Mouse (Mus musculus): Measurements from ENCODE around the gene Pygo2. TPM values are rescaled to one million over a fixed set of nuclear protein-coding genes. Genes with fewer than 3 reads are reported as not detected.
A peak's percentile ranks its signal among the peaks of the same experiment; 100 is the strongest.
"Not testable (repeated sequence)": the region's sequence is repeated elsewhere in the genome, so short reads cannot be mapped to it uniquely, and the experiment has no call there.

Pygo2 gene
- polyA plus RNA-seq, 1 experiment from 2014 or later = 52.5 TPM

- WGBS = 73% methylated on average over 6 of the region's 6 CpGs
- no peaks in the 10 kb centered on the region for H3K9me3 ChIP-seq (ENCODE audit: control insufficient read depth, low read length)
- H3K27ac ChIP-seq (ENCODE audit: low read depth, low read length) = no peak overlapping the region
- no peaks in the 10 kb centered on the region for H3K36me3 ChIP-seq (ENCODE audit: control insufficient read depth, insufficient read depth, low read length)
- no peak overlapping the region for H3K9ac ChIP-seq (ENCODE audit: low read length)
- no peak overlapping the region; the same call in 1 of the 2 replicates for H3K4me2 ChIP-seq
- DNase-seq (ENCODE audit: low spot score, missing footprints) (no peak), ATAC-seq (ENCODE audit: low FRiP score) (no peak)
- H3K4me1 ChIP-seq (ENCODE audit: control insufficient read depth, insufficient read depth, low read length) = peaks cover 24% of the 10 kb centered on the region
- H3K4me3 ChIP-seq (ENCODE audit: low read depth, low read length) = peak overlapping the region; percentile 32; the same call in 1 of the 2 replicates
- no peaks in the 10 kb centered on the region for H3K27me3 ChIP-seq (ENCODE audit: control insufficient read depth, insufficient read depth, low read length)
Observed at GRCm38 (mm10) chr3:89422556-89423205, 7.3 kb upstream of the Pygo2 start.

- no peak overlapping the region for H3K4me2 ChIP-seq
- H3K27me3 ChIP-seq (ENCODE audit: control insufficient read depth, insufficient read depth, low read length) = no peaks in the 10 kb centered on the region
- ATAC-seq (ENCODE audit: low FRiP score) = no peak
- H3K9me3 ChIP-seq (ENCODE audit: control insufficient read depth, low read length) = no peaks in the 10 kb centered on the region
- H3K9ac ChIP-seq (ENCODE audit: low read length) = no peak overlapping the region
- peaks cover 21% of the 10 kb centered on the region for H3K4me1 ChIP-seq (ENCODE audit: control insufficient read depth, insufficient read depth, low read length)
- WGBS = 91% methylated on average over 5 of the region's 5 CpGs
- H3K36me3 ChIP-seq (ENCODE audit: control insufficient read depth, insufficient read depth, low read length) = no peaks in the 10 kb centered on the region
- H3K4me3 ChIP-seq (ENCODE audit: low read depth, low read length) = no peak overlapping the region
- no peak overlapping the region for H3K27ac ChIP-seq (ENCODE audit: low read depth, low read length)
- DNase-seq (ENCODE audit: low spot score, missing footprints) = no peak
Observed at GRCm38 (mm10) chr3:89424416-89425140, 5.4 kb upstream of the Pygo2 start.

- 91% methylated on average over 5 of the region's 5 CpGs for WGBS
- Histone ChIP-seq H3K4me2 (no peak overlapping the region), H3K4me3 (ENCODE audit: low read depth, low read length) (no peak overlapping the region), H3K9me3 (ENCODE audit: control insufficient read depth, low read length) (no peaks in the 10 kb centered on the region), H3K36me3 (ENCODE audit: control insufficient read depth, insufficient read depth, low read length) (no peaks in the 10 kb centered on the region), H3K27me3 (ENCODE audit: control insufficient read depth, insufficient read depth, low read length) (no peaks in the 10 kb centered on the region), H3K4me1 (ENCODE audit: control insufficient read depth, insufficient read depth, low read length) (peaks cover 17% of the 10 kb centered on the region), H3K9ac (ENCODE audit: low read length) (no peak overlapping the region), H3K27ac (ENCODE audit: low read depth, low read length) (no peak overlapping the region)
- no peak for ATAC-seq (ENCODE audit: low FRiP score)
- DNase-seq (ENCODE audit: low spot score, missing footprints) = no peak
Observed at GRCm38 (mm10) chr3:89425141-89425525, 4.9 kb upstream of the Pygo2 start.

GRCm38 (mm10) chr3:89425876-89426275 lies 4.1 kb upstream of the Pygo2 start:
- H3K4me2 ChIP-seq = no peak overlapping the region
- no peaks in the 10 kb centered on the region for H3K9me3 ChIP-seq (ENCODE audit: control insufficient read depth, low read length)
- 86% methylated on average over 4 of the region's 4 CpGs for WGBS
- ATAC-seq (ENCODE audit: low FRiP score) = no peak
- no peak overlapping the region for H3K27ac ChIP-seq (ENCODE audit: low read depth, low read length)
- no peaks in the 10 kb centered on the region for H3K36me3 ChIP-seq (ENCODE audit: control insufficient read depth, insufficient read depth, low read length)
- no peak overlapping the region for H3K4me3 ChIP-seq (ENCODE audit: low read depth, low read length)
- H3K27me3 ChIP-seq (ENCODE audit: control insufficient read depth, insufficient read depth, low read length) = no peaks in the 10 kb centered on the region
- peaks cover 15% of the 10 kb centered on the region for H3K4me1 ChIP-seq (ENCODE audit: control insufficient read depth, insufficient read depth, low read length)
- H3K9ac ChIP-seq (ENCODE audit: low read length) = no peak overlapping the region
- DNase-seq (ENCODE audit: low spot score, missing footprints) = no peak

- not testable (repeated sequence) for H3K4me1 ChIP-seq (ENCODE audit: control insufficient read depth, insufficient read depth, low read length); H3K9me3 ChIP-seq (ENCODE audit: control insufficient read depth, low read length); H3K4me2 ChIP-seq; H3K36me3 ChIP-seq (ENCODE audit: control insufficient read depth, insufficient read depth, low read length); H3K27me3 ChIP-seq (ENCODE audit: control insufficient read depth, insufficient read depth, low read length); DNase-seq (ENCODE audit: low spot score, missing footprints); ATAC-seq (ENCODE audit: low FRiP score); H3K27ac ChIP-seq (ENCODE audit: low read depth, low read length); H3K4me3 ChIP-seq (ENCODE audit: low read depth, low read length); H3K9ac ChIP-seq (ENCODE audit: low read length)
- 91% methylated on average over 6 of the region's 7 CpGs for WGBS
Observed at GRCm38 (mm10) chr3:89429021-89429420, 993 bp upstream of the Pygo2 start.

- Histone ChIP-seq H3K27me3 (ENCODE audit: control insufficient read depth, insufficient read depth, low read length) (no peaks in the 10 kb centered on the region), H3K4me1 (ENCODE audit: control insufficient read depth, insufficient read depth, low read length) (peaks cover 20% of the 10 kb centered on the region), H3K4me2 (no peak overlapping the region), H3K27ac (ENCODE audit: low read depth, low read length) (no peak overlapping the region), H3K9ac (ENCODE audit: low read length) (no peak overlapping the region), H3K4me3 (ENCODE audit: low read depth, low read length) (no peak overlapping the region), H3K36me3 (ENCODE audit: control insufficient read depth, insufficient read depth, low read length) (peaks cover 6% of the 10 kb centered on the region; the same call in 1 of the 2 replicates), H3K9me3 (ENCODE audit: control insufficient read depth, low read length) (no peaks in the 10 kb centered on the region)
- DNase-seq (ENCODE audit: low spot score, missing footprints) (no peak), ATAC-seq (ENCODE audit: low FRiP score) (no peak)
- 92% methylated on average over 8 of the region's 8 CpGs for WGBS
Observed at GRCm38 (mm10) chr3:89432606-89433005, 2.6 kb downstream of the Pygo2 start.

GRCm38 (mm10) chr3:89434532-89434931 lies 4.5 kb downstream of the Pygo2 start:
- H3K4me1 ChIP-seq (ENCODE audit: control insufficient read depth, insufficient read depth, low read length) = peaks cover 20% of the 10 kb centered on the region
- H3K9me3 ChIP-seq (ENCODE audit: control insufficient read depth, low read length) = no peaks in the 10 kb centered on the region
- H3K27me3 ChIP-seq (ENCODE audit: control insufficient read depth, insufficient read depth, low read length) = no peaks in the 10 kb centered on the region
- no peak overlapping the region for H3K4me3 ChIP-seq (ENCODE audit: low read depth, low read length)
- ATAC-seq (ENCODE audit: low FRiP score) (no peak), DNase-seq (ENCODE audit: low spot score, missing footprints) (no peak)
- H3K9ac ChIP-seq (ENCODE audit: low read length) = no peak overlapping the region
- 84% methylated on average over 11 of the region's 11 CpGs for WGBS
- no peak overlapping the region for H3K27ac ChIP-seq (ENCODE audit: low read depth, low read length)
- peaks cover 6% of the 10 kb centered on the region; the same call in 1 of the 2 replicates for H3K36me3 ChIP-seq (ENCODE audit: control insufficient read depth, insufficient read depth, low read length)
- H3K4me2 ChIP-seq = no peak overlapping the region

- H3K9ac ChIP-seq (ENCODE audit: low read length) = no peak overlapping the region
- H3K4me1 ChIP-seq (ENCODE audit: control insufficient read depth, insufficient read depth, low read length) = peaks cover 20% of the 10 kb centered on the region
- H3K4me3 ChIP-seq (ENCODE audit: low read depth, low read length) = no peak overlapping the region
- no peak overlapping the region for H3K4me2 ChIP-seq
- peaks cover 6% of the 10 kb centered on the region; the same call in 1 of the 2 replicates for H3K36me3 ChIP-seq (ENCODE audit: control insufficient read depth, insufficient read depth, low read length)
- no peaks in the 10 kb centered on the region; the same call in 1 of the 2 replicates for H3K27me3 ChIP-seq (ENCODE audit: control insufficient read depth, insufficient read depth, low read length)
- no peak overlapping the region for H3K27ac ChIP-seq (ENCODE audit: low read depth, low read length)
- no peaks in the 10 kb centered on the region for H3K9me3 ChIP-seq (ENCODE audit: control insufficient read depth, low read length)
- 81% methylated on average over 7 of the region's 7 CpGs for WGBS
- ATAC-seq (ENCODE audit: low FRiP score) (no peak), DNase-seq (ENCODE audit: low spot score, missing footprints) (no peak)
Observed at GRCm38 (mm10) chr3:89435041-89435440, 5.0 kb downstream of the Pygo2 start.
